Mouse (Mus musculus) liver, embryonic 11.5 days (tissue): Measurements from ENCODE around the gene Pacrg. TPM values are rescaled to one million over a fixed set of nuclear protein-coding genes. Genes with fewer than 3 reads are reported as not detected.

ENCODE experiments used
- ATAC-seq: fragments of 200-750 bp; cut with Nextera tagmentation; replicated peaks from 2 replicates; pipeline ENCODE4 v1.8.0; 2017; ENCODE audit warnings: moderate number of reproducible peaks, mild to moderate bottlenecking, moderate TSS enrichment, moderate library complexity; ENCODE audit not compliant: low FRiP score
- DNase-seq: peaks from one replicate; pipeline ENCODE4 v3.0.0-alpha.2; 2017; ENCODE audit warnings: low spot score
- H3K27ac ChIP-seq: fragments of 300-500 bp; sonication (generic); 2 replicates; pipeline ENCODE4 v1.5.1; 2014; ENCODE audit warnings: mild to moderate bottlenecking, low read depth, low read length, control low read depth
- H3K27me3 ChIP-seq: fragments of 300-500 bp; sonication (generic); replicated peaks from 2 replicates; pipeline ENCODE4 v1.6.1; 2014; ENCODE audit warnings: low read length, mixed read lengths; ENCODE audit not compliant: control insufficient read depth, insufficient read depth
- H3K36me3 ChIP-seq: fragments of 300-500 bp; sonication (generic); 2 replicates; pipeline ENCODE4 v1.6.1; 2014; ENCODE audit warnings: mild to moderate bottlenecking, low read length, moderate library complexity, mixed read lengths; ENCODE audit not compliant: control insufficient read depth, insufficient read depth
- H3K4me1 ChIP-seq: fragments of 300-500 bp; sonication (generic); replicated peaks from 2 replicates; pipeline ENCODE4 v1.6.1; 2014; ENCODE audit warnings: low read length, mixed read lengths; ENCODE audit not compliant: control insufficient read depth, insufficient read depth
- H3K4me2 ChIP-seq: fragments of 300-500 bp; sonication (generic); 2 replicates; pipeline ENCODE4 v1.6.1; 2014; ENCODE audit warnings: mild to moderate bottlenecking, control low read depth, moderate library complexity
- H3K4me3 ChIP-seq: fragments of 300-500 bp; sonication (generic); 2 replicates; pipeline ENCODE4 v1.5.1; 2014; ENCODE audit warnings: low read depth, low read length, control low read depth
- H3K9ac ChIP-seq: fragments of 300-500 bp; sonication (generic); 2 replicates; pipeline ENCODE4 v1.6.1; 2014; ENCODE audit warnings: low read depth, low read length, control low read depth
- H3K9me3 ChIP-seq: fragments of 300-500 bp; sonication (generic); 2 replicates; pipeline ENCODE4 v1.6.1; 2016; ENCODE audit warnings: low read length, inconsistent platforms, mixed read lengths; ENCODE audit not compliant: control insufficient read depth
- WGBS: fragments of 180-500 bp; shearing (Covaris S2); extraction: QIAGEN DNeasy Blood & Tissue Kit; methylation state at CpG from one replicate; pipeline ENCODE4 v1.1.7; 2014; 5-methylcytosine and 5-hydroxymethylcytosine counted together
- polyA plus RNA-seq: library from polyadenylated mRNA; unstranded; fragments of >200 nt; fragmentation: Nextera tagmentation; extraction: Ambion mirVana; gene quantifications from 2 replicates; pipeline ENCODE4 v1.2.1, GENCODE M21; 2014

The Pacrg gene
- polyA plus RNA-seq, 1 experiment from 2014 or later: 0.41 TPM

- no peak for DNase-seq
- H3K27ac ChIP-seq: no peak overlapping the region
- no peak for ATAC-seq
- no peak overlapping the region for H3K4me3 ChIP-seq
- WGBS: 49% methylated on average over 8 of the region's 8 CpGs
- H3K9me3 ChIP-seq: no peaks in the 10 kb centered on the region
- H3K9ac ChIP-seq: no peak overlapping the region
- H3K4me1 ChIP-seq: peaks cover 6% of the 10 kb centered on the region; the same call in 1 of the 2 replicates
- no peaks in the 10 kb centered on the region for H3K27me3 ChIP-seq
- H3K36me3 ChIP-seq: no peaks in the 10 kb centered on the region
- H3K4me2 ChIP-seq: no peak overlapping the region
Observed at GRCm38 (mm10) chr17:10370660-10371130, 469.4 kb downstream of the Pacrg start.

GRCm38 (mm10) chr17:10369961-10370659 lies 470.0 kb downstream of the Pacrg start:
- H3K4me3 ChIP-seq: no peak overlapping the region
- H3K36me3 ChIP-seq: no peaks in the 10 kb centered on the region
- H3K4me1 ChIP-seq: peaks cover 6% of the 10 kb centered on the region; the same call in 1 of the 2 replicates
- H3K4me2 ChIP-seq: no peak overlapping the region
- DNase-seq (no peak), ATAC-seq (no peak)
- WGBS: 71% methylated on average over 13 of the region's 13 CpGs
- H3K9ac ChIP-seq: no peak overlapping the region
- H3K27ac ChIP-seq: no peak overlapping the region
- H3K27me3 ChIP-seq: no peaks in the 10 kb centered on the region
- no peaks in the 10 kb centered on the region for H3K9me3 ChIP-seq

- 41% methylated on average over 5 of the region's 5 CpGs for WGBS
- Histone ChIP-seq H3K4me1 (peaks cover 6% of the 10 kb centered on the region; the same call in 1 of the 2 replicates), H3K27me3 (no peaks in the 10 kb centered on the region), H3K27ac (no peak overlapping the region), H3K9ac (no peak overlapping the region), H3K4me2 (no peak overlapping the region), H3K36me3 (no peaks in the 10 kb centered on the region), H3K9me3 (no peaks in the 10 kb centered on the region), H3K4me3 (no peak overlapping the region)
- no peak for ATAC-seq
- no peak for DNase-seq
Observed at GRCm38 (mm10) chr17:10367044-10367443, 473.1 kb downstream of the Pacrg start.

DNA sequence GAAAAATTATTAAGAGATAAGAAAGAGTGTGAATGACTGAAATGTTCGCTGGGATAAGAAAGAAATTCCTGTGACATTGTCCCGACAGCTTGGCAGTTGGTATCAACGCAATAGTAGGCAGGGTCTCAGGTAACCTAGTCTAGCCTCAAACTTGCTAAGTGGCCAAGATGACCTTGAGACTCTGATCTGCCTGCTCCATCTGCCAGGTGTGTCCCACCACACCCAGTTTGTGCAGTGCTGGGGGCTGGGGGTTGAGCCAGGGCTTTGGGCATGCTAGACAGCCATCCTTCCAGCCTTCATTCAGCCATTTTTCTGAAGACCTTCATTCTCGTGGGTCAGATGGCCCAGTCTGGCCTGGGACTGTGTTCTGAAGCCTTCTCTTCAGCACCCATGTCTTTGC lies 473.5 kb downstream of the Pacrg start:
- no peaks in the 10 kb centered on the region for H3K36me3 ChIP-seq
- DNase-seq (no peak), ATAC-seq (no peak)
- no peak overlapping the region for H3K4me2 ChIP-seq
- no peak overlapping the region for H3K27ac ChIP-seq
- H3K27me3 ChIP-seq: no peaks in the 10 kb centered on the region
- WGBS: 71% methylated on average over 4 of the region's 4 CpGs
- 0 out of 2 replicates have a peak, but pooled peaks cover 2% of the 10 kb centered on the region for H3K4me1 ChIP-seq
- no peak overlapping the region for H3K9ac ChIP-seq
- H3K9me3 ChIP-seq: no peaks in the 10 kb centered on the region
- H3K4me3 ChIP-seq: no peak overlapping the region

DNA sequence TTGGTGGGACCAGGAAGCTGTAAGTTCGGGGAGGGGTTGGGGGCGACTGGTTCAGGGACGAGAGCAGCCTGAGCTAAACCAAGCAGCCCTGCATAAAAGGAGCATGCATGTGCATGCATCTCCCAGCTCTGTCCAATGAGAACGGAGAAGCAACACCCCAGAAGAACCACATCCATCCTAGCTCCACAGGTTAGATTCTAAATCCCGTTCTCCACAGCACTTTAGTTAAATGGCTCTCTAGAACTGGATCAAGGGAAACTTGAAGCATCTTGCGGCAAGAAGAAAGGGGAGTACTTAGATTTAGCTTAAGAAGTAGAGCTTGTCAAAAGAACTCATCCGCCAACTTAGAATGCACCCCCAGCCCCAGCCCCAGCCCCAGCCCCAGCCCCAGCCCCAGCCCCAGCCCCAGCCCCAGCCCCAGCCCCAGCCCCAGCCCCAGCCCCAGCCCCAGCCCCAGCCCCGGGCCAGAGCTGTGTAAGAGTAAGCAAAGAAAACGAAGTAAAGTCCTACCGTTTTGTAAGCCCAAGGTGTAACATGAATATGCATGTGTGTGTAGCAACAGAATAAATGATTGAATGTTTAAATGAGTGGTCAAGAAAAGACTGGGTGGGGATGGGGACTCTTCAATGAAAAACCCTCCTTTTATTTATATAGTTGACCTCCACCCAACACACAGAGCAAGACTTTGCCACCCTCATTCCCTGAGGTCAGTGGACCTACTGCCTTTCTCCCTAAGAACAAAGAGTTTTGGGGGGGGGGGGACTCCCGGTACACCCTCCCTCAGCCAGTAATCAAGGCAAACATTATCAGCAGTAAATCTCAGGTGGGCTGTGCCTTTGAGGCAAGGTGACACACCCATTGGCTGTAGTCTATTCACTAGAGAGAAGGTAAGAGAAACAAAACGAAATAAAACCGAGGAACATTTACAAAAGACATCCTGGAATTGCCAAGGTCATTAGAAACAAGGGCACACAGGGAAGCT lies 474.3 kb downstream of the Pacrg start:
- Histone ChIP-seq H3K9ac (no peak overlapping the region), H3K9me3 (no peaks in the 10 kb centered on the region), H3K27me3 (no peaks in the 10 kb centered on the region), H3K27ac (no peak overlapping the region), H3K4me2 (no peak overlapping the region), H3K4me1 (0 out of 2 replicates have a peak, but pooled peaks cover 2% of the 10 kb centered on the region), H3K4me3 (no peak overlapping the region), H3K36me3 (no peaks in the 10 kb centered on the region)
- whole genome bisulfite sequencing: 71% methylated on average over 13 of the region's 13 CpGs
- DNase-seq (no peak), ATAC-seq (no peak)

- H3K27me3 ChIP-seq: no peaks in the 10 kb centered on the region
- ATAC-seq (no peak), DNase-seq (no peak)
- no peak overlapping the region for H3K27ac ChIP-seq
- H3K9me3 ChIP-seq: no peaks in the 10 kb centered on the region
- H3K4me3 ChIP-seq: no peak overlapping the region
- WGBS: 73% methylated on average over 3 of the region's 3 CpGs
- H3K9ac ChIP-seq: no peak overlapping the region
- H3K4me2 ChIP-seq: no peak overlapping the region
- no peaks in the 10 kb centered on the region for H3K36me3 ChIP-seq
- H3K4me1 ChIP-seq: peaks cover 8% of the 10 kb centered on the region
Observed at GRCm38 (mm10) chr17:10363151-10363550, 477.0 kb downstream of the Pacrg start.

- H3K9me3 ChIP-seq: no peaks in the 10 kb centered on the region
- no peak for ATAC-seq
Observed at GRCm38 (mm10) chr17:10361882-10362291, 478.2 kb downstream of the Pacrg start.

DNA sequence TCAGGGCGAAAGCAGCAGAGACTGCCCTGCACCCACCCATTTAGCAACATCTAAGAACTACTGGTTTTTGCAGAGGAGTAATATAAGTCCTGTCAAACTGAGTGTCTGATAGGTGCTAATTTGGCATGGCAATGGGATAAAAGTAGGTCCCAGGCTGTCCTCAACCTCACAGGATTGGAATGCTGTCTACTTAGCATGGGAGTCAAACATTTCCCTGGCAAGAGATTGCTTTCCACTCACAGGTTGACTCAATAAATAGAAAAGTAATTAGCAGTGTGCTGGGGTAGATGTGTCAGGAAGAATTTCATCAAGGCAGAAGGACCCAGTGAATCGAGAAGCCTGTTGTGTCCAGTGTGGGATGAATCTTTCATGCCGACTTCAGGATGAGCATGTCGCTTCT lies 479.4 kb downstream of the Pacrg start:
- no peaks in the 10 kb centered on the region for H3K9me3 ChIP-seq
- 78% methylated on average over 4 of the region's 4 CpGs for WGBS
- no peak for DNase-seq
- no peaks in the 10 kb centered on the region for H3K36me3 ChIP-seq
- H3K27ac ChIP-seq: no peak overlapping the region
- no peak overlapping the region for H3K4me3 ChIP-seq
- no peak overlapping the region for H3K9ac ChIP-seq
- no peak overlapping the region for H3K4me2 ChIP-seq
- no peaks in the 10 kb centered on the region for H3K27me3 ChIP-seq
- ATAC-seq: no peak
- peaks cover 5% of the 10 kb centered on the region for H3K4me1 ChIP-seq

More at GRCm38 (mm10) chr17:10361882-10362291, 478.2 kb downstream of the Pacrg start:
- 90% methylated on average over 7 of the region's 7 CpGs for WGBS
- H3K4me2 ChIP-seq: no peak overlapping the region
- H3K9ac ChIP-seq: no peak overlapping the region
- H3K4me1 ChIP-seq: peaks cover 5% of the 10 kb centered on the region
- no peak for DNase-seq
- H3K27ac ChIP-seq: no peak overlapping the region
- H3K27me3 ChIP-seq: no peaks in the 10 kb centered on the region
- H3K4me3 ChIP-seq: no peak overlapping the region
- no peaks in the 10 kb centered on the region for H3K36me3 ChIP-seq
